Mouse (Mus musculus) stomach, embryonic 14.5 days (tissue): ENCODE data around the gene Nxf1. TPM values are rescaled to one million over a fixed set of nuclear protein-coding genes. Genes with fewer than 3 reads are reported as not detected.

Experiments used
- ATAC-seq: fragments of 200-750 bp; cut with Nextera tagmentation; 2 replicates; pipeline ENCODE4 v1.8.0; 2017; ENCODE audit warnings: low read depth, moderate TSS enrichment; ENCODE audit not compliant: insufficient number of reproducible peaks, insufficient read depth, low FRiP score
- H3K27ac ChIP-seq: fragments of 300-500 bp; sonication (generic); 2 replicates; pipeline ENCODE4 v1.5.1; 2014; ENCODE audit warnings: mild to moderate bottlenecking, low read length, moderate library complexity, mixed read lengths
- H3K27me3 ChIP-seq: fragments of 300-500 bp; sonication (generic); 2 replicates; pipeline ENCODE4 v1.6.1; 2014; ENCODE audit warnings: low read length, control low read depth, mixed read lengths; ENCODE audit not compliant: control insufficient read depth, insufficient read depth
- H3K36me3 ChIP-seq: fragments of 300-500 bp; sonication (generic); 2 replicates; pipeline ENCODE4 v1.6.1; 2014; ENCODE audit warnings: mild to moderate bottlenecking, control low read depth, low read length, moderate library complexity, mixed read lengths; ENCODE audit not compliant: control insufficient read depth, insufficient read depth
- H3K4me1 ChIP-seq: fragments of 300-500 bp; sonication (generic); 2 replicates; pipeline ENCODE4 v1.6.1; 2014; ENCODE audit warnings: low read length, control low read depth, mixed read lengths; ENCODE audit not compliant: control insufficient read depth, insufficient read depth
- H3K4me2 ChIP-seq: fragments of 300-500 bp; sonication (generic); replicated peaks from 2 replicates; pipeline ENCODE4 v1.6.1; 2014; ENCODE audit warnings: low read depth, low read length, control low read depth
- H3K4me3 ChIP-seq: fragments of 300-500 bp; sonication (generic); 2 replicates; pipeline ENCODE4 v1.5.1; 2014; ENCODE audit warnings: low read depth, low read length, control low read depth
- H3K9ac ChIP-seq: fragments of 300-500 bp; sonication (generic); replicated peaks from 2 replicates; pipeline ENCODE4 v1.6.1; 2014; ENCODE audit warnings: low read depth, mild to moderate bottlenecking, control low read depth, low read length, moderate library complexity, mixed read lengths
- H3K9me3 ChIP-seq: fragments of 300-500 bp; sonication (generic); 2 replicates; pipeline ENCODE4 v1.6.1; 2016; ENCODE audit warnings: low read depth, low read length, control low read depth; ENCODE audit not compliant: control insufficient read depth
- WGBS: fragments of 180-500 bp; shearing (Covaris S2); extraction: QIAGEN DNeasy Blood & Tissue Kit; methylation state at CpG from one replicate; pipeline ENCODE4 v1.1.7; 2014; 5-methylcytosine and 5-hydroxymethylcytosine counted together
- polyA plus RNA-seq: library from polyadenylated mRNA; unstranded; fragments of >200 nt; fragmentation: Nextera tagmentation; extraction: Ambion mirVana; gene quantifications from 2 replicates; pipeline ENCODE4 v1.2.1, GENCODE M21; 2014

Gene Nxf1
- polyA plus RNA-seq, 1 experiment from 2014 or later: 168 TPM

- Histone ChIP-seq H3K27ac (peak overlapping the region; percentile 93; the same call in 1 of the 2 replicates), H3K9ac (peak overlapping the region; percentile 69), H3K4me1 (peaks cover 14% of the 10 kb centered on the region; the same call in 1 of the 2 replicates), H3K9me3 (no peaks in the 10 kb centered on the region), H3K36me3 (peaks cover 28% of the 10 kb centered on the region), H3K4me2 (peak overlapping the region; percentile 75), H3K4me3 (peak overlapping the region; percentile 65), H3K27me3 (no peaks in the 10 kb centered on the region)
- WGBS: 46% methylated on average over 4 of the region's 4 CpGs
- ATAC-seq: no peak
Observed at GRCm38 (mm10) chr19:8722021-8722420, 34.9 kb upstream of the Nxf1 start.

GRCm38 (mm10) chr19:8722559-8722906, 34.3 kb upstream of the Nxf1 start:
- H3K4me2 ChIP-seq: peak overlapping the region; percentile 75
- peak overlapping the region; percentile 93 for H3K27ac ChIP-seq
- peaks cover 28% of the 10 kb centered on the region for H3K36me3 ChIP-seq
- H3K4me1 ChIP-seq: peaks cover 14% of the 10 kb centered on the region; the same call in 1 of the 2 replicates
- WGBS: 1% methylated on average over 5 of the region's 5 CpGs
- peak overlapping the region; percentile 69 for H3K9ac ChIP-seq
- no peak for ATAC-seq
- H3K9me3 ChIP-seq: no peaks in the 10 kb centered on the region
- no peaks in the 10 kb centered on the region for H3K27me3 ChIP-seq
- peak overlapping the region; percentile 65 for H3K4me3 ChIP-seq

GRCm38 (mm10) chr19:8722907-8723573, 33.8 kb upstream of the Nxf1 start, which contains the start of gene Slc3a2:
Slc3a2 (minus strand) TSS chr19:8723369.
- Histone ChIP-seq H3K4me2 (peak within 1 kb of the TSS; percentile 87), H3K27ac (peak within 1 kb of the TSS; percentile 93), H3K4me3 (peak within 1 kb of the TSS; percentile 65), H3K36me3 (peaks cover 28% of the 10 kb centered on the region), H3K4me1 (peaks cover 14% of the 10 kb centered on the region; the same call in 1 of the 2 replicates), H3K27me3 (no peaks in the 10 kb centered on the region), H3K9me3 (no peaks in the 10 kb centered on the region), H3K9ac (peak within 1 kb of the TSS; percentile 93)
- WGBS: under 1% methylated on average over 50 of the region's 50 CpGs
- peak; percentile 95 for ATAC-seq

GRCm38 (mm10) chr19:8723574-8724346, 33.1 kb upstream of the Nxf1 start:
- Histone ChIP-seq H3K4me1 (peaks cover 14% of the 10 kb centered on the region; the same call in 1 of the 2 replicates), H3K9ac (peak overlapping the region; percentile 93), H3K9me3 (no peaks in the 10 kb centered on the region), H3K27ac (peak overlapping the region; percentile 80), H3K4me2 (peak overlapping the region; percentile 87), H3K27me3 (no peaks in the 10 kb centered on the region), H3K4me3 (peak overlapping the region; percentile 65), H3K36me3 (peaks cover 28% of the 10 kb centered on the region)
- WGBS: under 1% methylated on average over 20 of the region's 20 CpGs
- ATAC-seq: no peak

GRCm38 (mm10) chr19:8724392-8724791, 32.5 kb upstream of the Nxf1 start:
- H3K27me3 ChIP-seq: no peaks in the 10 kb centered on the region
- 1% methylated on average over 2 of the region's 2 CpGs for WGBS
- peaks cover 14% of the 10 kb centered on the region; the same call in 1 of the 2 replicates for H3K4me1 ChIP-seq
- peak overlapping the region; percentile 93 for H3K9ac ChIP-seq
- H3K4me2 ChIP-seq: peak overlapping the region; percentile 87
- H3K4me3 ChIP-seq: peak overlapping the region; percentile 65
- peak overlapping the region; percentile 80; the same call in 1 of the 2 replicates for H3K27ac ChIP-seq
- H3K36me3 ChIP-seq: peaks cover 28% of the 10 kb centered on the region
- ATAC-seq: no peak
- H3K9me3 ChIP-seq: no peaks in the 10 kb centered on the region

GRCm38 (mm10) chr19:8725081-8725613, 31.7 kb upstream of the Nxf1 start:
- peaks cover 14% of the 10 kb centered on the region; the same call in 1 of the 2 replicates for H3K4me1 ChIP-seq
- no peaks in the 10 kb centered on the region for H3K27me3 ChIP-seq
- peak overlapping the region; percentile 7; the same call in 1 of the 2 replicates for H3K27ac ChIP-seq
- H3K36me3 ChIP-seq: peaks cover 28% of the 10 kb centered on the region
- H3K9ac ChIP-seq: peak overlapping the region; percentile 93
- peak overlapping the region; percentile 87 for H3K4me2 ChIP-seq
- no peak for ATAC-seq
- WGBS: 40% methylated on average over 4 of the region's 4 CpGs
- H3K4me3 ChIP-seq: peak overlapping the region; percentile 65
- H3K9me3 ChIP-seq: no peaks in the 10 kb centered on the region

GRCm38 (mm10) chr19:8726609-8727390, 30.1 kb upstream of the Nxf1 start:
- no peaks in the 10 kb centered on the region for H3K27me3 ChIP-seq
- H3K27ac ChIP-seq: no peak overlapping the region
- H3K4me1 ChIP-seq: peaks cover 14% of the 10 kb centered on the region; the same call in 1 of the 2 replicates
- 36% methylated on average over 3 of the region's 3 CpGs for WGBS
- peaks cover 28% of the 10 kb centered on the region for H3K36me3 ChIP-seq
- no peak overlapping the region; the same call in 1 of the 2 replicates for H3K4me3 ChIP-seq
- H3K4me2 ChIP-seq: no peak overlapping the region
- H3K9me3 ChIP-seq: no peaks in the 10 kb centered on the region
- H3K9ac ChIP-seq: no peak overlapping the region
- ATAC-seq: no peak
